ENCODE assay signal across 8 mouse cellular contexts in genomic region chr13:117603421-117603820, GRCm38 (mm10). TPM values are rescaled to one million over a fixed set of nuclear protein-coding genes. Genes with fewer than 3 reads are reported as not detected.
DNase-seq lines count a peak whose midpoint lies in the region; ATAC-seq and TF ChIP-seq lines count a peak whose summit lies in the region.

No protein-coding gene starts in this region.

- ATAC-seq in intestine, embryonic 15.5 days, result no peak

- H3K36me3 ChIP-seq in intestine, embryonic 15.5 days, result no peaks in the 10 kb centered on the region

- no peak overlapping the region for H3K9ac ChIP-seq in intestine, embryonic 15.5 days

- no peaks in the 10 kb centered on the region; the same call in 1 of the 2 replicates for H3K4me1 ChIP-seq in cortical plate, adult 2 months (ENCODE audit: control insufficient read depth, insufficient read depth, low read length)
- H3K4me1 ChIP-seq in intestine, embryonic 15.5 days (replicated peaks), result peaks cover 9% of the 10 kb centered on the region
- H3K4me1 ChIP-seq in olfactory bulb, adult 2 months (ENCODE audit: control insufficient read depth, insufficient read depth, low read length), result peaks cover 3% of the 10 kb centered on the region; the same call in 1 of the 2 replicates

- peak overlapping the region; percentile 75 for H3K4me3 ChIP-seq in layer of hippocampus, adult 2 months
- peak overlapping the region; percentile 99 for H3K4me3 ChIP-seq in cortical plate, adult 2 months (ENCODE audit: insufficient read depth, low read length)
- no peak overlapping the region for H3K4me3 ChIP-seq in intestine, embryonic 15.5 days (replicated peaks)
- H3K4me3 ChIP-seq in olfactory bulb, adult 2 months (ENCODE audit: insufficient read depth, low read depth, low read length), result peak overlapping the region; percentile 82
- H3K4me3 ChIP-seq in gastrocnemius, adult 2 months, result no peak overlapping the region; the same call in 1 of the 2 replicates

- DNase-seq in layer of hippocampus, adult 2 months (ENCODE audit: low spot score in 2 of 2), result no peak
- DNase-seq in layer of hippocampus, adult 18-20 months (ENCODE audit: low spot score in 2 of 2), result no peak
- no peak for DNase-seq in urinary bladder, postnatal 14 days (ENCODE audit: low spot score)
- no peak for DNase-seq in gastrocnemius, adult 2 months
- DNase-seq in embryo, embryonic 10 days (ENCODE audit: low spot score), result no peak

- peak overlapping the region; percentile 88 for H3K27ac ChIP-seq in layer of hippocampus, adult 2 months
- H3K27ac ChIP-seq in cortical plate, adult 2 months (ENCODE audit: insufficient read depth, low read length), result peak overlapping the region; percentile 65
- no peak overlapping the region for H3K27ac ChIP-seq in intestine, embryonic 15.5 days
- no peak overlapping the region; the same call in 1 of the 2 replicates for H3K27ac ChIP-seq in olfactory bulb, adult 2 months (ENCODE audit: insufficient read depth, low read depth, low read length)
- no peak overlapping the region for H3K27ac ChIP-seq in gastrocnemius, adult 2 months

- peaks cover 15% of the 10 kb centered on the region for H3K27me3 ChIP-seq in intestine, embryonic 15.5 days (replicated peaks)

- TF ChIP-seq CTCF in layer of hippocampus, adult 2 months (conservative IDR thresholded peaks at IDR 0.05), result no peak
- no peak for TF ChIP-seq CTCF in cortical plate, adult 2 months (IDR thresholded peaks at IDR 0.05; ENCODE audit: extremely low read depth, insufficient read depth, low read length)
- TF ChIP-seq CTCF in olfactory bulb, adult 2 months (IDR thresholded peaks at IDR 0.05; ENCODE audit: insufficient read depth, low read depth, low read length), result no peak
- TF ChIP-seq CTCF in gastrocnemius, adult 2 months (IDR thresholded peaks at IDR 0.05), result no peak

- H3K4me2 ChIP-seq in intestine, embryonic 15.5 days (replicated peaks), result peak overlapping the region; percentile 99

- WGBS in intestine, embryonic 15.5 days, result 17% methylated on average over 11 of the region's 11 CpGs
- whole genome bisulfite sequencing in olfactory bulb, adult 2 months, result 3% methylated on average over 11 of the region's 11 CpGs

- intact Hi-C loops in gastrocnemius, adult 2 months (cut with DNase I), result no loop called here

- H3K9me3 ChIP-seq in intestine, embryonic 15.5 days, result no peaks in the 10 kb centered on the region

- TF ChIP-seq POLR2A in cortical plate, adult 2 months (IDR thresholded peaks at IDR 0.05; ENCODE audit: extremely low read depth, insufficient read depth, low read length), result 0 out of 2 replicates have a peak, but pooled peaks have one; percentile 10
- no peak for TF ChIP-seq POLR2A in olfactory bulb, adult 2 months (IDR thresholded peaks at IDR 0.05; ENCODE audit: insufficient read depth, low read depth, low read length)

RNA-seq across cellular contexts. Expression of gene Hcn1, which starts 1.3 kb away (rescaled TPM):
- 10 to 100 TPM; 39.2 to 39.8 TPM for total RNA-seq in layer of hippocampus, adult 2 months (2021)
- total RNA-seq in layer of hippocampus, adult 18-20 months (2021), result 10 to 100 TPM; 38.2 to 38.5 TPM
- 11.6 and 11.9 TPM in 2 replicates for polyA plus RNA-seq in cortical plate, adult 2 months (2012; rRNA removed)
- polyA plus RNA-seq in intestine, embryonic 15.5 days (2015; fragmentation: Nextera tagmentation; extraction: Ambion mirVana), result 0.04 and 0.05 TPM in 2 replicates
- not detected in 2 replicates for polyA plus RNA-seq in olfactory bulb, adult 2 months (2012; ENCODE audit: insufficient read depth, insufficient read length, low replicate concordance, missing spikeins)
- under 1 TPM in 1 of 2 experiments, not detected in 1; 0.03 TPM for total RNA-seq in gastrocnemius, adult 2 months (2021)

Comparison
In these comparisons a context has a peak if more than half of its experiments do, and no peak if none do; other contexts are left out.
1. H3K27ac ChIP-seq: peak in layer of hippocampus, adult 2 months (single experiment) and cortical plate, adult 2 months (single experiment); none in intestine, embryonic 15.5 days (single experiment), olfactory bulb, adult 2 months (single experiment) and gastrocnemius, adult 2 months (single experiment).
2. H3K4me3 ChIP-seq: peak in layer of hippocampus, adult 2 months (single experiment), cortical plate, adult 2 months (single experiment) and olfactory bulb, adult 2 months (single experiment); none in intestine, embryonic 15.5 days (single experiment) and gastrocnemius, adult 2 months (single experiment).
3. RNA of gene Hcn1, which starts 1.3 kb away (total RNA-seq): 39.2 to 39.8 TPM in layer of hippocampus, adult 2 months and 38.2 to 38.5 TPM in layer of hippocampus, adult 18-20 months; 0.03 TPM in gastrocnemius, adult 2 months; every median in the first group is over 10 times any median in the second.